Mouse (Mus musculus) ovary, adult 18-20 months (tissue): ENCODE results near the gene Faim.

Experiments used
- DNase-seq: peaks from one replicate; pipeline ENCODE4 v3.0.0; 2022; ENCODE audit warnings: low spot score, mixed read lengths

Faim gene

GRCm38 (mm10) chr9:98985800-98986475 lies at the start of gene Faim:
TSS of gene Faim (plus strand) at chr9:98986373.
- peak; percentile 99 for DNase-seq

GRCm38 (mm10) chr9:98939290-98939689 lies 46.9 kb upstream of the Faim start:
- no peak for DNase-seq

GRCm38 (mm10) chr9:98952171-98953050 lies 33.8 kb upstream of the Faim start:
- DNase-seq: no peak

GRCm38 (mm10) chr9:98953291-98953690 lies 32.9 kb upstream of the Faim start:
- no peak for DNase-seq

GRCm38 (mm10) chr9:98953830-98954229 lies 32.3 kb upstream of the Faim start:
- DNase-seq: no peak

GRCm38 (mm10) chr9:98954391-98955102 lies 31.6 kb upstream of the Faim start:
- DNase-seq: peak; percentile 81

- peak; percentile 85 for DNase-seq
Observed at GRCm38 (mm10) chr9:98955103-98955715, 31.0 kb upstream of the Faim start, which contains the start of gene Foxl2. TSS of gene Foxl2 (plus strand) at chr9:98955288.

GRCm38 (mm10) chr9:98955716-98956224 lies 30.4 kb upstream of the Faim start:
- DNase-seq: no peak

- no peak for DNase-seq
Observed at GRCm38 (mm10) chr9:98956591-98957381, 29.4 kb upstream of the Faim start.

GRCm38 (mm10) chr9:98957751-98958351 lies 28.3 kb upstream of the Faim start:
- no peak for DNase-seq

GRCm38 (mm10) chr9:98958628-98959027 lies 27.5 kb upstream of the Faim start:
- no peak for DNase-seq

GRCm38 (mm10) chr9:98959851-98960250 lies 26.3 kb upstream of the Faim start:
- DNase-seq: no peak

GRCm38 (mm10) chr9:98960348-98960747 lies 25.8 kb upstream of the Faim start:
- DNase-seq: no peak

- DNase-seq: no peak
Observed at GRCm38 (mm10) chr9:98961591-98962477, 24.3 kb upstream of the Faim start.

GRCm38 (mm10) chr9:98962478-98963142 lies 23.6 kb upstream of the Faim start:
- DNase-seq: no peak

- no peak for DNase-seq
Observed at GRCm38 (mm10) chr9:98963661-98964060, 22.5 kb upstream of the Faim start.

- peak; percentile 88 for DNase-seq
Observed at GRCm38 (mm10) chr9:98965084-98965483, 21.1 kb upstream of the Faim start.

- no peak for DNase-seq
Observed at GRCm38 (mm10) chr9:98973101-98973521, 13.1 kb upstream of the Faim start.

- DNase-seq: no peak
Observed at GRCm38 (mm10) chr9:98973561-98973960, 12.6 kb upstream of the Faim start.
